Mouse (Mus musculus) liver, embryonic 14.5 days (tissue): ENCODE measurements around the gene Cep63. TPM values are rescaled to one million over a fixed set of nuclear protein-coding genes. Genes with fewer than 3 reads are reported as not detected.

Experiments used
- ATAC-seq: fragments of 200-750 bp; cut with Nextera tagmentation; 2 replicates; pipeline ENCODE4 v1.8.0; 2017; ENCODE audit warnings: moderate number of reproducible peaks, mild to moderate bottlenecking, moderate library complexity; ENCODE audit not compliant: insufficient read depth
- DNase-seq, 3 experiments: peaks; one replicate each; pipeline ENCODE4 v3.0.0-alpha.2; 2012 to 2013; ENCODE audit warnings: low read depth in 3 of 3, low spot score in 3 of 3
- H3K27ac ChIP-seq: fragments of 300-500 bp; sonication (generic); 2 replicates; pipeline ENCODE4 v1.5.1; 2014; ENCODE audit warnings: moderate library complexity, mild to moderate bottlenecking, control low read depth, inconsistent platforms
- H3K27me3 ChIP-seq: fragments of 300-500 bp; sonication (generic); 2 replicates; pipeline ENCODE4 v1.6.1; 2014; ENCODE audit warnings: mild to moderate bottlenecking, low read length, moderate library complexity; ENCODE audit not compliant: control insufficient read depth, insufficient read depth
- H3K36me3 ChIP-seq: fragments of 300-500 bp; sonication (generic); replicated peaks from 2 replicates; pipeline ENCODE4 v1.6.1; 2014; ENCODE audit warnings: low read depth; ENCODE audit not compliant: control insufficient read depth, insufficient read depth
- H3K4me1 ChIP-seq, 2 experiments: fragments of 200-500 bp in 1 of 2; fragments of 300-500 bp in 1 of 2; sonication (generic) in 1 of 2; replicated peaks; 2 replicates each; pipeline ENCODE4 v1.6.1; 2012 to 2014; ENCODE audit warnings: antibody characterized with exemption in 1 of 2, inconsistent platforms in 1 of 2, low read length in 1 of 2; ENCODE audit not compliant: control insufficient read depth in 2 of 2, insufficient read depth in 2 of 2
- H3K4me2 ChIP-seq: fragments of 300-500 bp; sonication (generic); 2 replicates; pipeline ENCODE4 v1.6.1; 2014; ENCODE audit warnings: low read depth, mild to moderate bottlenecking, control low read depth, moderate library complexity
- H3K4me3 ChIP-seq, 2 experiments: fragments of 200-500 bp in 1 of 2; fragments of 300-500 bp in 1 of 2; sonication (generic) in 1 of 2; 2 replicates each; pipeline ENCODE4 v1.5.1; 2012 to 2014; ENCODE audit warnings: low read depth in 2 of 2, low read length in 2 of 2, mild to moderate bottlenecking in 2 of 2, control low read depth in 1 of 2, inconsistent platforms in 1 of 2, moderate library complexity in 1 of 2; ENCODE audit not compliant: insufficient read depth in 1 of 2
- H3K9ac ChIP-seq: fragments of 300-500 bp; sonication (generic); replicated peaks from 2 replicates; pipeline ENCODE4 v1.6.1; 2014; ENCODE audit warnings: mild to moderate bottlenecking, control low read depth, moderate library complexity
- H3K9me3 ChIP-seq: fragments of 300-500 bp; sonication (generic); 2 replicates; pipeline ENCODE4 v1.6.1; 2016; ENCODE audit warnings: low read length, mixed read lengths; ENCODE audit not compliant: control insufficient read depth
- CTCF ChIP-seq: IDR thresholded peaks from 2 replicates; pipeline ENCODE4 v1.5.1; 2016; ENCODE audit warnings: antibody characterized with exemption, low read depth, control low read depth
- EP300 ChIP-seq: IDR thresholded peaks from 2 replicates; pipeline ENCODE4 v1.6.1; 2016; ENCODE audit warnings: antibody characterized with exemption, low read depth
- WGBS: fragments of 180-500 bp; shearing (Covaris S2); extraction: QIAGEN DNeasy Blood & Tissue Kit; methylation state at CpG from one replicate; pipeline ENCODE4 v1.1.7; 2014; ENCODE audit not compliant: insufficient replicate concordance; 5-methylcytosine and 5-hydroxymethylcytosine counted together
- polyA plus RNA-seq, 2 experiments: library from polyadenylated mRNA; depleted of rRNA in 1 of 2; stranded (reverse) in 1 of 2; unstranded in 1 of 2; fragments of >200 nt; fragmentation: Nextera tagmentation in 1 of 2; extraction: Ambion mirVana in 1 of 2; gene quantifications; 2 replicates each; pipeline versions ENCODE4 v1.2.1 to v1.2.3; 2012 to 2014

The Cep63 gene
- polyA plus RNA-seq, 2 experiments, result 5.7 to 16.7 TPM

DNA sequence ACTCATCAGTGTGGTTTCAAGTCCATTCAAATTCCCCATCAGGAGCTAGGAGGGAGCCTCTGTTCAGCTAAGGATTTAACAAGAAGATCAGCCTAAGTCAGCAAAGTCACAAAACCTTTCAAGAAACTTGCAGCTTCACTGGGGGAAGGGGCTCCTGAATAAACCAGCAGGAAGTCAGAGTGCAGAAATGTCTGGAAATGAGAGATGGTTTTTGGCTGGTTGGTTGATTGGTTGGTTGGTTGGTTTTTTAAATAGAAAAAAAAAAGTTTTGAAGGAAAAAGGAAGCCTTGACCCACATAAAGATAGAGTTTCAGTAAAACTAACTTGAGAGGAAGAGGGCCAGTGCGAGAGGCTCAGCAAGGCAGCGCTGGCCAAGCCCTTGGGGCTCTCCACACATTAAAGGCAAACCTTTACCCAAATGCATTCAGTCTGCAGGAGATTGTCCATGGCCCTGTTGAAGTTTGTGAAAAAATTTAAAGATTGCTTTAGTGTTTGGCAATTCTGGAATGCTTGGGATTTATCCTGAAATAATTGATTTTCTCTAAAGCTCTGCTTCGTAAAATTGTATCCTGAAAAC lies 18.9 kb upstream of the Cep63 start:
- TF ChIP-seq EP300 (no peak), CTCF (no peak)
- no peak overlapping the region for H3K27ac ChIP-seq
- H3K36me3 ChIP-seq, result no peaks in the 10 kb centered on the region
- DNase-seq (no peak), ATAC-seq (no peak)
- H3K4me3 ChIP-seq, result no peak overlapping the region
- H3K27me3 ChIP-seq, result no peaks in the 10 kb centered on the region; the same call in 1 of the 2 replicates
- H3K4me2 ChIP-seq, result no peak overlapping the region
- no peak overlapping the region for H3K9ac ChIP-seq
- 61% methylated on average over 3 of the region's 3 CpGs for WGBS
- H3K9me3 ChIP-seq, result no peaks in the 10 kb centered on the region
- H3K4me1 ChIP-seq, result 0 out of 4 replicates have a peak, but pooled peaks cover 0 to 3% of the 10 kb centered on the region in 2 experiments

DNA sequence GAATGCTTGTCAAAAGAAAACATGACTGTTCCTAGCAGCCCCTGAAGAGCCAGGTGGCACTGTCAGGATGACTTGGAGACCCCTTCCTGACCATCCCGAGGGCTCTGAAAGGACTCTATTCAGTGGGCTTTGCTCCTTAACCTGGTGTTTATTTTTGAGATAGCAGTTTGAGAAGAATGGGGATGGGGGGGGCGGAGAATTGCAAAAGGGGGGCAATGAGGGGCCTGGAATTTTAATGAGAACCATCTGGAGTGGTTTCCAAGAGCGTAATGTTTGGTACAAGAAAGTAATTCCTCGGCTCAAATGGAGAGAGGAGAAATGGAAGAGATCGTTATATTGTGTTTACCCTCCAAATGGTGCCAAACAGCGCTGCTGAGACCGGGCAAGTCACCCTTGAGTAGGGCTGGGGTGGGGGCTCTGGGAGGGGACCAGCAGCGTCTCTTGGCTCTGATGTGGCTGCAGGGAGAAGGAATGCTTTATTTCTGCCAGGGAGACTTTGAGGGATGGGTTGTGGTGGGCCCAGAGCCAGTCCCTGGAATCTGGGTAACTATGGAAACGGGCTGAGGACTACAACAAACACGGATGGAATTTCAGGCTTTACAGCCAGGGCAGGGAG lies 17.3 kb upstream of the Cep63 start:
- Histone ChIP-seq H3K9ac (no peak overlapping the region), H3K36me3 (no peaks in the 10 kb centered on the region), H3K27me3 (no peaks in the 10 kb centered on the region; the same call in 1 of the 2 replicates), H3K4me3 (no peak overlapping the region), H3K27ac (no peak overlapping the region), H3K4me2 (no peak overlapping the region), H3K9me3 (no peaks in the 10 kb centered on the region), H3K4me1 (peaks cover 0 to 4% of the 10 kb centered on the region in 2 experiments; a peak in 1 of 4 replicates)
- 28% methylated on average over 10 of the region's 10 CpGs for WGBS
- ATAC-seq, result no peak
- no peak for DNase-seq
- TF ChIP-seq CTCF (no peak), EP300 (no peak)

DNA sequence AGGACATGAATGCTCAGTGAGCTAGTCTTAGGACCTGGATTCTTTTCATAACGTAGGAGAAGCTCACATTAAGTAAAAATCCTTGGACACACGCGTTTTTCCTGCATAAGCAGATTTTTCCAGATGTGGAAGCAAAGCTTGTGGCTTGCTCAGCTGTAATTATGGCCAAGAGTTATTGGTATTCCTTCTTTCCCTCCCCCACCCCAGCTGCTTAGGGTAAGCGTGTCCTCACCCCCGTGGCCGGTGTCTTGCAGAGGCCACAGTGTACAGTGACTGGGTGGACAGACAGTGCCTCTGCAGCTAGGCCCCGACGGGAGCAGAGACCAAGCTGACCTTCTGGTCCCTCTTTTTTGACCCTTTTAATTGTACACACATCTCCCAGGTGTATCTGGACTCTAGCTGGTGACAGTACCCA lies 16.7 kb upstream of the Cep63 start:
- DNase-seq (no peak), ATAC-seq (no peak)
- H3K4me3 ChIP-seq, result no peak overlapping the region
- TF ChIP-seq EP300, result no peak
- TF ChIP-seq CTCF, result no peak
- H3K4me2 ChIP-seq, result no peak overlapping the region
- no peaks in the 10 kb centered on the region for H3K9me3 ChIP-seq
- H3K27me3 ChIP-seq, result no peaks in the 10 kb centered on the region; the same call in 1 of the 2 replicates
- H3K4me1 ChIP-seq, result peaks cover 0 to 4% of the 10 kb centered on the region in 2 experiments; a peak in 1 of 4 replicates
- no peak overlapping the region for H3K27ac ChIP-seq
- no peaks in the 10 kb centered on the region for H3K36me3 ChIP-seq
- WGBS, result 46% methylated on average over 8 of the region's 8 CpGs
- H3K9ac ChIP-seq, result no peak overlapping the region

DNA sequence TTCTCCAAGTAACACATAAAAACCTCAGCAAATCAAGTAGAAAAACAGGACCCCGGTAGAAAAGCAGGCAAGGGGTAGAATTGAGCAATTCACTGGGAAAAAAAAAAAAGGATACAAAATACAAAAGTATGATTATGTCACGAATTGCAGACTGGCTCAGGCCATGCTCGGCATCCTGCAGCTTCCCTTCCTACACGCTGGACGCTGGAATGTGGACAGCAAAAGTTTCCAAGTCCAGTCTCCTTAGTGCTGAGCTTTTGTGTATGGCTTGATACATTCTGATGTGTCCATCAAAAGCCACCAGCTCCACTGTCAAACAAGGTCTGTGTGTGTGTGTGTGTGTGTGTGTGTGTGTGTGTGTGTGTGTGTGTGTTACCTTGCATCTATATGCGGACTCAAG lies 15.2 kb upstream of the Cep63 start:
- ATAC-seq, result no peak
- no peak overlapping the region for H3K9ac ChIP-seq
- no peak for DNase-seq
- no peak overlapping the region for H3K4me2 ChIP-seq
- no peak overlapping the region for H3K27ac ChIP-seq
- TF ChIP-seq CTCF (no peak), EP300 (no peak)
- 54% methylated on average over 6 of the region's 6 CpGs for WGBS
- no peak overlapping the region for H3K4me3 ChIP-seq
- peaks cover 0 to 4% of the 10 kb centered on the region in 2 experiments; a peak in 1 of 4 replicates for H3K4me1 ChIP-seq
- no peaks in the 10 kb centered on the region for H3K36me3 ChIP-seq
- H3K27me3 ChIP-seq, result no peaks in the 10 kb centered on the region; the same call in 1 of the 2 replicates
- H3K9me3 ChIP-seq, result no peaks in the 10 kb centered on the region

DNA sequence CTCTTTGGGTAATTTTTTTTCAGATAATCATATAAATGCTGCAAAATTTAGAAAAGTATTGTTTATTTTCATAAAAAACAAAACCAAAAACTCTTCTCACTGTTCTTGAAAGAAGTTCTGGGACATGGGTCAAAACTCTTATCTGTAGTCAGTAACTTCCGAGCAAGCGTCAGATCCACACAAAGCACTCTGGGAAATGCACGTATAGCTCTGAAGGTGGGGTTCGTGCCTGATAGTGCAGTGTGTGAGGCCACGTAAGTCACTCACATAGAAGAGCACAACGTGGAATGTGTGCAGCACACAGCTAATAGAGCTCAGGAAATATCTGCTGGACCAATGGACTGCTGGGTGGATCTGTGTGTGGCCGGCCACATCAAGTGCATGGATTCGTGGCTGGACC lies 13.2 kb upstream of the Cep63 start:
- 54% methylated on average over 8 of the region's 8 CpGs for WGBS
- Histone ChIP-seq H3K9ac (no peak overlapping the region), H3K27ac (no peak overlapping the region), H3K4me2 (no peak overlapping the region), H3K4me1 (peaks cover 0 to 4% of the 10 kb centered on the region in 2 experiments; a peak in 1 of 4 replicates), H3K36me3 (no peaks in the 10 kb centered on the region), H3K27me3 (no peaks in the 10 kb centered on the region; the same call in 1 of the 2 replicates), H3K4me3 (no peak overlapping the region), H3K9me3 (no peaks in the 10 kb centered on the region)
- ATAC-seq (no peak), DNase-seq (no peak)
- TF ChIP-seq CTCF, result no peak
- TF ChIP-seq EP300, result no peak
